Mouse (Mus musculus) liver, embryonic 14.5 days (tissue): Measurements from ENCODE around the gene Fnbp4.

ENCODE experiments used
- CTCF ChIP-seq: IDR thresholded peaks from 2 replicates; pipeline ENCODE4 v1.5.1; 2016; ENCODE audit warnings: antibody characterized with exemption, low read depth, control low read depth
- EP300 ChIP-seq: IDR thresholded peaks from 2 replicates; pipeline ENCODE4 v1.6.1; 2016; ENCODE audit warnings: antibody characterized with exemption, low read depth

DNA sequence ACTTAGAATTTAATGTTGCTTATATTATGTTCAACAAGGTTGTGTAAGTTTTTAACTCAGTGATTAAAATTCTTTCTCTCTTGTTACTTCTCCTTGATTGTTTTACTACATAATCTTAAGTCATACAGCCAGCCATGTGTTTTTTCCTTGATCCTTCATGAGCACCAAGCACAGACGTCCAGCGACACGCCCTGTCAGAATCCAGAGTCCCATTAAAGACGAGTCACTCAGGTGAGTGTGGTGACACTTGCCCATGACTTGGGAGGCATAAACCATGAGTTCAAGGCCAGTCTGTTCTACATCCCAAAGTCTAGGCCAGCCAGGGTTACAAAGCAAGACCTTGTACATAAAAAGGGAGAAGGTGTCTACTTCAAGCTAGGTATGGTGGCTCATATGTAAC is 71.0 kb downstream of the Fnbp4 start:
- TF ChIP-seq CTCF (no peak), EP300 (no peak)
